Mouse (Mus musculus) megakaryocyte, adult 5-6 weeks (primary cell): Measurements from ENCODE around the gene Sumf2. TPM values are rescaled to one million over a fixed set of nuclear protein-coding genes. Genes with fewer than 3 reads are reported as not detected.
A peak's percentile ranks its signal among the peaks of the same experiment; 100 is the strongest.
"Not testable (repeated sequence)": the region's sequence is repeated elsewhere in the genome, so short reads cannot be mapped to it uniquely, and the experiment has no call there.

ENCODE experiments used
- ATAC-seq: 2 replicates; pipeline ENCODE4 v1.8.0; 2016; ENCODE audit warnings: mild to moderate bottlenecking, inconsistent platforms; ENCODE audit not compliant: poor library complexity, severe bottlenecking
- total RNA-seq, 2 experiments: library from RNA; stranded (forward) in 1 of 2; stranded (reverse) in 1 of 2; fragments of 153-499, 151-499 nt in 1 of 2; fragments of 221-1000, 200-1000 nt in 1 of 2; gene quantifications; 2 replicates each; pipeline versions ENCODE4 v1.2.3 to v1.2.4; 2015 to 2017

Sumf2 gene
- 3.7 TPM in 2 replicates for total RNA-seq (2015)
- total RNA-seq (2017): 13.5 and 18.7 TPM in 2 replicates

- peak; percentile 98 for ATAC-seq
These were observed at the start of gene Sumf2 for GRCm38 (mm10) chr5:129846752-129847557. Sumf2 (plus strand) TSS chr5:129846986.

DNA sequence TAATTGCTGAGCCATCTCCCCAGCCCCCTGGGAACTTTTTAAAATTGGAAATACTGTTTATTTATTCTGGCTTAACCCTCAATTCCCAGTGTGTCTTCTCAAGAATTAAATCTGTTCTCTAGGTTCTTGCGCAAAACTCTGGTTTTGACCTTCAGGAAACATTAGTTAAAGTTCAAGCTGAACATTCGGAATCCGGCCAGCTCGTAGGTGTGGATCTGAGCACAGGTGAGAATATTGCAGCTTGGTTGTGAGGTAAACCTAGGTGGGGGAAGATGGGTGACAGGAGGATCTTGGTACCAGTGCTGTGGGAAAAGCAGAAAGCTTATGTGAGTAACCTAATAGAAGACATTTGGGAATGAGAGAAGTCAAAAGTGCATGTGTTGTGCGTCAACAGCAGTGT, 1.9 kb upstream of the Sumf2 start:
- no peak for ATAC-seq

GRCm38 (mm10) chr5:129847558-129847820, 703 bp downstream of the Sumf2 start:
- ATAC-seq: 0 out of 2 replicates have a peak, but pooled peaks have one; percentile 15

DNA sequence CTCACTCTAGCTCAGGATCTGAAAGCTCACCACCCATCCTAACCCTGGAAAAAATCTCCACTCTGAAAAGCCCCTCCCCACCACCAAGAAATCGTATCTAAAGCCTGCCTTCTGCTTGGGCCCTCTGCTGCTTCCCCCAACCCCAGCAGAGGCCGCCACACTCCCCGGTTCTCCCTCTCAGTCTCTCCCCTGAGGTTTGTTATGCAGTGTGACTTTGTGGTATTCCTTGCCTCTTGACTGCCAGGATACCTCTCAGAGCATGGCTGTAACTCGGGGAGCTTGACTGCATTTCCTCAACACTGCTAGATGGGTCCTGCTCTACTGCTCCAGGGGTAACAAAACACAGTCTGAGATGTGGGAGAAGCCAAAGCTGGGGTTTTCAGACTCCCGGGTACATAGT, 8.4 kb downstream of the Sumf2 start:
- ATAC-seq: no peak

DNA sequence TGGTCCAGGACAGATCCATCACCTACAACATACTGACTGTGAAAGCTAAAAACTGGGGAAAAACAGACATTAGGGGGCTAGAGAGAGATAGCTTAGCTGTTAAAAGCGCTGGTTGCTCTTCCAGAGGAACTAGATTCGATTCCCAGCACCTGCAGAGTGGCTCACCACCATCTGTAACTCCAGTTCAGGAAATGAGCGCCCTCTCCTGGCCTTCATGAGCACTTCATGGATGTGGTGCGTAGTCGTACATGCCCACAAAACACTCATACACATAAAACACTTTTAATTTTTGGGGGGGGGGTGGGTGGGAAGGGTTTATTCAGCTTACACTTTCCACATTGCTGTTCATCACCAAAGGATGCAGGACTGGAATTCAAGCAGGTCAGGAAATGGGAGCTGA, 9.6 kb downstream of the Sumf2 start:
- no peak for ATAC-seq

GRCm38 (mm10) chr5:129862325-129862724, 15.5 kb downstream of the Sumf2 start:
- ATAC-seq: no peak

DNA sequence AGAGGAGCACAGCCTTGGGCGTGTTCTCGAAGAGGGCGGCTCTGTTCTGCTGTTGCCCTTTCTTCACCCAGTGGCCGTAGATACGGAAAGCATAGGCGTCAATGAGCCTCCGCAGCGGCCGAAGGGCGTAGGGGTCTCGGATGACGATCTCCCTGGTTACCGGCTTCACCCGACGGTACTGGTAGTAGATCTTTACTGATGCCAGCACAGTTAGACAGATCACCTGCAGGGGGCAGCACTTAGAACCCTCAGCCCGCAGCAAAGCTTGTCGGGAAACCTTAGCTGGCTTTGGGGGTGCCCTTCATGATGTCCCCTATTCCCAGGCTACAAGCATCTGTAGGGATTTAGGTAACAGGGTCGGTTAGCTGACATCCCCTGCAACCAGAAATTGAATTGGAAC, 17.7 kb downstream of the Sumf2 start:
- ATAC-seq: peak; percentile 49; the same call in 1 of the 2 replicates

DNA sequence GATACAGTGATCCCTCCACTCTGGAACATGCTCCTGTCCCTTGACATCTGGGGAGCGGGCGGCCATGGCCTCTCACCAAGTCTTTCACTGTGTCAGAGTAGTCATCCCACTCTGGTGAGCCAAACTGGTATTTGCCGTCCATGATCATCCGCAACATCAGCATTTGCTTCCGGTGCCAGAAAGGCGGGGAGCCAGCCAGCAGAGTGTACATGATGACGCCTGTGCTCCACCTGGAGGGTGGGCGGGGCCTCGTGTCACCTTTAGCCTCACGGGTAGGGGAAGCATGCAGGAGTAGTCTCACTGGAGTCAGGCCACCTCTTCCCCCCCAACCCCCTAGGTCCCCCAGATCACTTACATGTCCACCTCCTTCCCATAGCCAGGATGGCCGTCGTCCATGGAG, 19.1 kb downstream of the Sumf2 start:
- no peak for ATAC-seq

DNA sequence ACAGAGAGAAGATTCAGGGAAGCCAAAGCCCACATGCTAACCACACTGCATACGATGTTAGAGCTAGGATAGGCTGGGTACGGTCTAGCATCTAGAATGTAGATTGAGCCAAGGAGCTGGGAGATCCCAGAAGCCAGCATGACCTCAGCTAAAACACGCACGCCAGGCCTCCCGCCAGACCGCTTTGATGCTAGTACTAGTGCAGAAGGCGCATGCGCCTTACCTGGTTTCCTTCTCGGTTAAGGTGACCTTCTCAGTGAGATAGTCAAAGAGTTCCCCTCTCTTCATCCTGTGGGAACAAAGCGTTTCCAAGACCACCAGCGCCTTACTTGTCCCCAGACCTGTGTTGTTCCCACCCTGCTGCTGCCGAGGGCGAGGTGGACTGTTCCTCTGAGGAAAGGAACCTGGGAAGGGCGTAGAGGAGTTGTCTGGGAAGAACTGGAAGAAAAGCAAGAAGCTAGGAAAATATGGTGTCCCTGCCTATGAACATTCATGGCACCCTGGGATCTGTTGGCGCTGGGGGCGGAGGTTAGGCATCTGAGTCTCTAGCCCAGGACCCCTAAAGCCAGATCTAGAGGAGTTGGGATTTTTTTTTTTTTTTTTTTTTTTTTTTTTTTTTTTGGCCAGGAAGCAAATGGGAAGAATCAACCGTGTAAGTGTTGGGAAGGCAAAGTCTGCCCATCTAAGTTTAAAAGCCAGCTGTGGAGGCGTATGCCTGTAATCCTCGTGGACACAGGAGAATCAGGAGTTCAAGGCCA, 22.6 kb downstream of the Sumf2 start:
- no peak for ATAC-seq

DNA sequence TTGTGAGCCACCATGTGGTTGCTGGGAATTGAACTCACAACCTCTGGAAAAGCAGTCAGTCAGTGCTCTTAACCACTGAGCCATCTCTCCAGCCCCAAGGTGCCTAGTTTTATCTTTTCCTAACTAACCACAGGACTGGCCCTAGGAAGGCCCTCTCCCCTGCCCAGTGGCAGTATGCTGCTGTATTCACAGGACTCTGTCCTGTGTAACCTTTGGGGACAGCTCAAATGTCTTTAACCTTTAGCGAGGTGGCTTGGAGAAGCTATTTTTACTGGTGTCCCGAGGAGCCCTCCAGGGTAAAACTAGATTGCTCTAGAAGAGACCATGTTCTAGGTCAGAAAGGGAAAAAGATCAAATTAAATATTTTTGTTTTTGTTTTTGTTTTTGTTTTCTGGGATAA, 24.5 kb downstream of the Sumf2 start:
- ATAC-seq: no peak

DNA sequence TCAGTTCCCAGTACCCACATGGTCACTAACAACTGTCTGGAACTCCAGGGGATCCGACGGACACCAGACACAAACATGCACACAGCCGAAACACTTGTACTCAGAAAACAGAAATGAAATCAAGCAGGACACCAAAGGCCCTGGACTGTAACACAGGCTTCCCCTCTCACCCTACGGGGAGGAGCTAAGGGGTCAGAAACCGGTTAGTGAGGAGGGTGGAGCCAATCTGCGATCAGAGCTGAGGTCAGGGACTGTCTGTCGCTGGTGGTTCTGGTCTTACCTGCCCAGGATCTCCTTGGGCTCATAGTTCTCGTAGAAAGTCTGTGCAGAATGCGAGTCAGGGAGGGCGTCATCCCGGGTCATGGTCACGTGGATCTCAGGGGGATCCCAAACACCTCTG, 27.2 kb downstream of the Sumf2 start:
- no peak for ATAC-seq

- no peak for ATAC-seq
These were observed 28.3 kb downstream of the Sumf2 start for GRCm38 (mm10) chr5:129875098-129875497.

DNA sequence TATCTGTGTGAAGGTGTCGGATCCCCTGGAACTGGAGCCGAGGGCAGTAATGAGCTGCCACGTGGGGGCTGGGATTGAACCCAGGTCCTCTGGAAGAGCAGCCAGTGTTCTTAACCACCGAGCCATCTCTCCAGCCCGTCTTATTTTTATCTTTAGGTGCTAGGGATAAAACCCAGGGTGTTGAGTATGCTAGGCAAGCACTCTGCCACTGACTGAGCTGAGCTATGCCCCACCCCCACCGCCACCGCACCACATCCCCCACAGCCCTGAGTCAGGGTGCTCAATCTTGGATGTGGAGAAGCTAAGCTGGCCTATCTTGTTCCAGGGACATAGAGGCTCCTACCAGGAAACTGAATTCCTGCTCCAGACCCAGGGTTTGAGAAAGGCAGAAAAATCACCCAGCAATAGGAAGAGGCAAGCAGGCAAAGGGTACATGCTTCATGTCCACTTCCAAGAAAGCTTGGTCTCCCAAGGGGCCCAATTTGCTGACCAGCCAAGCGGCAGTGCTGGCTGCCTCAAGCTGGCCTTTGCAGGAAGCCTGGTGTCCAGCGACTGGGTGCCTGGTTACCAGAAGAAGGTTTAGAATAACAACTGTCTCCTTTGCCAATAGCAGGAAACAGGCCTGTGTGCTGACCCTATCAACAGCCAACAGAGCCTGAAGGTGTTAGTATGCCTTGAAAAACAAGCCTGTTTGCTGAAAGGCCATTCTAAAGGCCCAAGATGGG, 31.1 kb downstream of the Sumf2 start:
- no peak for ATAC-seq

DNA sequence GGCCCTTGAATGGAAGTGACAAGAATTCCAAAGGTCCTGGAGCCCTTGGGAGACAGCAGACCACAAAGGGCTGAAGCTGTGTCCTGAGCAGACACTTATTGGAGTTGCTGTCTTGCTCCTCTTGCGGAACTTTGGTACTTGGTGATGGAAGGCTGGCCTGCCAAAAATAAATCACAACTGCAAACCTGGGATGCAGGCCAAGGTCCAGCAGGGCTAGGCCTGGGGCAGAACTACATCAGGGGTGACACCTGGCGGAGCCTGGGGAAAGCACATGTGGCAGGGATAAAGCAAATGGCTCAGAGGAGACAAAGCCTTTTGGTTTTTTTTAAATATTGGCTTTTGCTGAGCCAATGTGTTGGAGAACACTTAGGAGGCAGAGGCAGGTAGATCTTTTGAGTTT, 32.2 kb downstream of the Sumf2 start:
- ATAC-seq: 0 out of 2 replicates have a peak, but pooled peaks have one; percentile 24

- no peak for ATAC-seq
These were observed 33.1 kb downstream of the Sumf2 start for GRCm38 (mm10) chr5:129879888-129880287.

DNA sequence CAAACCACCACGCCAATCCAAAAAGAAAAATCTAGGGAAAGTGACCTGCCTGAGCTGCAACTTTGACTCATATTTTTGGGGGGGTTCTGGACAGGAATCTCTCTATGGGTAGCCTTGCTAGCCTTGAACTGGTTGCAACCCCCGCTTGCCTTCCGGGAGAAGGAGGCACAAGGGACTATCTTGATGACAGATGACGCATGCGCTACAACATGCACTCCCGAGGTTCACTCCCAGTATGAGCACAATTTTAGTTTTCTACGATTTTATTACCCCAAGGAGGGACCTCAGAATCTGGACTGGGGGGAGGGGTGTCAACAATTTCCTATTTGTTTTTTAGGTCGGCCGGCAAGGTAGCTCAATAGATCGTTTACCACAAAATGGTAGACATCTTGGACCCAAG, 39.5 kb downstream of the Sumf2 start:
- ATAC-seq: no peak

GRCm38 (mm10) chr5:129886911-129887636, 40.3 kb downstream of the Sumf2 start, which contains the start of gene Chchd2:
Chchd2 (minus strand) TSS chr5:129887470.
- peak; percentile 98 for ATAC-seq

GRCm38 (mm10) chr5:129890390-129890789, 43.6 kb downstream of the Sumf2 start:
- ATAC-seq: not testable (repeated sequence)

DNA sequence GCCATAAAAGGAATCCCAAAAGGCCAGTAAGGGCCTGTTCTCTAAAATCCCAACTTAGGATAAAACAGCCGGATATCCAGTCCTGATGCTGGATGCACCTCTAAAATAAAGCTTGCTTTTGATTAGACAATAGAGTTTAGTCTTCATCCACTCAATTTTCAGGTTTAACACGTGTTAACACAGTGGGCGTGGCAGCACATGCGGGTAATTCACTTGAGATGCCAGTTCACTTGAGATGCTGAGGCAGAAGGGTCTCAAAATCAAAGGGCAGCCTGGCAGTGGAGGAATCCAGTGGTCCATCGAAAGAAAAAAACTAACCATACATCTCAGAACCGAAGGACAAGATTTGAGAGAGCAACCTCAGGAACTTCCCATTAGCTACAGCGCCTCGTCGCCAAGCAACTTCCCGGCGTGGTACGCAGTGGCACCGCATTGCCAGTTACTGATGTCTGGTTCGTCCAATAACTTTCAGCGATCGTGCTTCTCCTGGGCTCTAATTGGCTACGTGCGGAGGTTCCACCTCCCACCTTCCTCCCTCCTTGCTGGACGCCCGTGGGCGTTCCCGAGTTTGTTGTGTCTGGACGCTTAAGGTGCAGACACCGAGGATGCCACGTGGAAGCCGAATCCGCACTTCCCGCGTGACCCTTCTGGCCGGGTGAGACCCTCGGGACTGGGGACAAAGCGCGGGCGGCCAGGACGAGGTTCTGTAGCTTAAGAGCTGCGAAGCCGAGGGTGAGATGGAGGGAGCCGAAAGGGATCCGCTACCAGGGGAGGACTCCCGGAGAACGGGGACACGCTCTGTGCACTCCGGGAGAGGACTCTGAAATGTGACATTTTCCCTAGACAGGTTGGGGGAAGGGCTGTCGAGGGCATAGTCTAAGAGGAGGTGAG, 48.7 kb downstream of the Sumf2 start, which contains the start of gene Zbed5:
Gene Zbed5, plus strand, starts transcription at position 526 of the 891 bp plus-strand sequence.
- ATAC-seq: peak; percentile 100

- no peak for ATAC-seq
These were observed 51.7 kb downstream of the Sumf2 start, which contains the start of gene Phkg1 for GRCm38 (mm10) chr5:129898449-129898848. Phkg1 (minus strand) TSS chr5:129898549.
